Mouse (Mus musculus): ENCODE results near the gene Sf3b3.

Gene Sf3b3

DNA sequence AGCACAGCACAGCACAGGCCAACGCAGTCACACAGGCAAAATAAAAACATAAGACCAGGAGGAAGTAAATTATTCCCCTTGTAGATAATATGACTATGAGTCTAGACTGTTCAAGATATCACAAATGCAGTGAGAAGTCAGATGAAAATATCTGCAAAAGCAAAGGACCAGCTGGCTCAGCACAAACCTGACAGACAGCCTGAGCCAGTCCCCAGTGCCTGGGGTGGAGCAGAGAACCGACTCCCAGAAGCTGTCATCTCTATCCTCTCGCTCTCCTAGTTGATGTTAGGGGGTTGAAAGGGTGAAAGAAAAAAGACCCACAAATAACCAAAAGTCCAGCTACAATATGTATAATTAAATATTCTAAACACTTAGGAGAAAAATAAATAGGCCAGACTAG is 70.9 kb downstream of the Sf3b3 start:
- DNase-seq (ENCODE audit: inconsistent ontology term), result no peak

DNA sequence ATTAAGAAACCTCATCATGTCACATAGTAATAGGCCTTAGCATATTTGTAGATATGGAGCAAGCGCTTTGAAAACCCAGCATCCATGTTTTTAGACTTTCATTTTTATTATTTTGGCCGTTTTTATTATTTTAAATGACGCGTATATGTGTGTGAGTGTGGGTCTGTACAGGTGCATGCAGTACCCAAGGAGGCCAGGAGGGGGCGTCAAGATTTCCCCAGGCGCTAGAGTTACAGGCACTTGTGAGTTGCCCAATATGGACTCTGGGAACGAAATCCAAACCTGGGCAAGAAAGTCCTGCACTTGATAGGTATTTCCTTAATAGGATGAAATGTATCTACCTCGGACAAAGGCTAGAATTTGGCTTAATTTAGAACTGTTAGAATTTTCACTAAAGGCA is 71.3 kb downstream of the Sf3b3 start:
- DNase-seq (ENCODE audit: inconsistent ontology term), result no peak

DNA sequence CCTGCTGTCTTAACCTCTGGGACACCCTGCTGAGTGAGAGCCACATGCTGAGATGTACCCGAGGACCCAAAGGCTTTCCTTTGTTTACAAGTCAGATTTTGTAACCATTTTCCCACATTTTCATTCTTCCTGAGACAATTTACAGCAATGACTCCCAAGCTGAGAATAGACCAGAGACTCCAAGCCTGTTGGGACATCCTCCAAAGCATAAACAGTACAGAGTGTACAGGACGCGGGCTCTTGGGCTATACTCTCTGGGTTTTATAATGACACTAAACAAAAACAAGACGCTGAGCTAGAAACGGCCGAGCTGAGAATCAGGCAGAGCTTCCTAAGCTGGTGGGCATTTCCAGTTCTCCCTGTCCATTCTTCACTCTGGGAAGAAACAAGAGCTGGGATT is 71.9 kb downstream of the Sf3b3 start:
- no peak for DNase-seq (ENCODE audit: inconsistent ontology term)

DNA sequence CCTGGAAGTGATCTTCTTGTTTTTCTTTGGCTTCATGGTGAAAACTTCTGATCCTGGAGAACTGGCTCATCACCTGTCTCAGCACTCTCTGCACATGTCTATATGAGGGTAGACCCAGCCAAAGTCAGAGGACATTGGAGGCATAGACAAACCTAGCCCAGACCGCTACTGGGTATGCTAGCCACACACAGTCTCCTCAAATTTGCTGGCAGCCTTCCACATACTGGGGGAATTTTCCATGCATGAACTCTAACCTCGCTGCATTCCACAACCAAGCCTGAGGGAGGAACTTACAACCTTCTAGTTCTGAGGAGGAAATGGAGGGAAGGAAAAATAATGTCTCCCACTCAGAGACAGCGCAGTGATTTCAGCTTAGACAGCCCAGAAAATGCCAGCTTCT is 72.5 kb downstream of the Sf3b3 start:
- peak; percentile 70 for DNase-seq (ENCODE audit: inconsistent ontology term)

DNA sequence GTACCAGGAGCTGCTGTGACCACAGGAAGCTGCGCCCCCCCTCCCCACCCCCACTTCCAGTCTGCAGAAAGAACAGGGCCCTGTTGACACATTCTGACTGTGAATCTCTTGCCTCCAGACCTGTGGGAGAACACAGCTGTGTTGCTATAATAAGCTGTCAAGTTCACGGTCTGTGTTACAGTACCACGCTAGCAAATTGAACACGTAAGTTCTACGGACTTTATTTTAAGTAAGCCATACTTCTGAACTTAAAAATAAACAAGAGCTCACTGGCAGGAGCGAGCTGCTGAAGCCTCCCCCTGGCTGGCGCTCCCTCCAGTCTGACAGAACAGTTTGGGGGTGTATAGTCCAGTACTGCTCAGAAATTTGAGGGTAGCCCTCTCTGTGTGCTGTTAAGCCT is 74.1 kb downstream of the Sf3b3 start:
- DNase-seq (ENCODE audit: inconsistent ontology term), result no peak

DNA sequence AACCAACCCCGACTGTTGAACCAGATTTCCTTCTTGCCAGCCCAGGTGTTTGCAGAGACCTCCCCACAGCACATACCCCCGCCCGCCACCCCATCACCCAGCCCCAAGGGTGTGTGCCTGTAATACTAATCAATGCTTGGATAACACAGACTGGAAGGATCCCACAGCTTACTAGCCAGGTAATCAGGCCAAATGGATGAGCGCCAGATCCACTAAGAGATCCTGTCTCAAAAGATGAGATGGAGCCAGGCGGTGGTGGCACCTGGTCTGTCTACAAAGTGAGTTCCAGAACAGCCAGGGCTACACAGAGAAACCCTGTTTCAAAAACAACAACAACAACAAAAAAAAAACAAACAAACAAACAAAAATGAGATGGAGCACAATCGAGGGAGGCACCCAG is 79.3 kb downstream of the Sf3b3 start:
- no peak for DNase-seq (ENCODE audit: inconsistent ontology term)

DNA sequence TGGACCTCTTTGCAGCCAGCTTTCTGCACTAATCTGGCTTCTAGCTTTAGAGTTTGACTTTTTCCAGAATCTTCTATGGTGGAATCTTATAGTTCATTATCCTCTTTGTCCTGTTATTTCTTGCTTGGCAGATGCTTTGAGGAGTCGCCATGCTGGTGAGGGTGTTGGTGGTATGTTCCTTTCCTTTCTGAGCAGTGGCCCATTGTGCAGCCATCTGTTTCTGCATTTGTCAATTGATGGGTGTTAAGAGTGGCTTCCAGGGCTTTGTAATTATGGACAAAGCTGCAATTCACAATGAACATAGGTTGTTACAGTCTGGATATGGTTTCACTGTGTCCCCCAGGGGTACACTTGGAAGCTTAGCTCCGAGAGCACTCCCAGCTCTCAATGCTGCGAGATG is 81.9 kb downstream of the Sf3b3 start:
- DNase-seq (ENCODE audit: inconsistent ontology term), result no peak

DNA sequence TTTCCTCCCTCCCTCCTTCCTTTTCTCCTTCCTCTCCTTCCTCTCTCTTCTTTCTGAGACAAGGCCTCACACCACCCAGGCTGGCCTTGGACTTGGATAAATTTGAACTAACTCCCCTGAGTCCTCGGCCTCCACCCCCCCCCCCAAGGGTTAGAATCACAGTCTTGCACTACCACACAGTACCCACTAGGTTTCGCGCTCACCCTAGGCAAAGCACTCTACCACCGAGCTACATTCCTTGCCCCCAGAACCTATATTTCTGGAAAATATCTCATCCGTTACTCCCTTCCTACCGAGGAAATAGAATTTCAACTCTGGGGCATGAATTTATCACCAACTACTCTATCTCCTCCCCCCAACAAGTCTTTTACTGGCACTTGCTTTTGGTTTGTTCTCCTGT is 84.6 kb downstream of the Sf3b3 start:
- DNase-seq (ENCODE audit: inconsistent ontology term), result peak; percentile 17

DNA sequence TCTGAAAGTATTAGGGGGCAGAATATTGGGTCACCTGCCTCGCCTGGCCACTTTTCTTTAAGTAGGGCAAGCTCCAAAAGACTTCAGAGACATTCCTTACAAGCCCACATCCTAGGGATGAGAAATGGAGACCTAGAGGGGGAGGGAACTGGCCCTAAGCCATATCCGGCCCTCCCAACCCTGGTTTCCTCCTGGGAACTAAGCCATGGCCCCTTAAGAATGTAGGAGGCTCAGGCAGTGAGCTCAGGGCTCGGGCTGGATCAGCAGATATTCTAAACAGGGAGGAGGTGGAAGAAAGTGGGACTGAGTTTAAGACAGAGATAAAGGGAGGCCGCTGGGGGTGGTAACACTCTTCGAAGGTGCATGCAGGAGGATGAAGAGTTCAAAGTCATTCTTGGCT is 85.4 kb downstream of the Sf3b3 start:
- DNase-seq (ENCODE audit: inconsistent ontology term), result peak; percentile 65

DNA sequence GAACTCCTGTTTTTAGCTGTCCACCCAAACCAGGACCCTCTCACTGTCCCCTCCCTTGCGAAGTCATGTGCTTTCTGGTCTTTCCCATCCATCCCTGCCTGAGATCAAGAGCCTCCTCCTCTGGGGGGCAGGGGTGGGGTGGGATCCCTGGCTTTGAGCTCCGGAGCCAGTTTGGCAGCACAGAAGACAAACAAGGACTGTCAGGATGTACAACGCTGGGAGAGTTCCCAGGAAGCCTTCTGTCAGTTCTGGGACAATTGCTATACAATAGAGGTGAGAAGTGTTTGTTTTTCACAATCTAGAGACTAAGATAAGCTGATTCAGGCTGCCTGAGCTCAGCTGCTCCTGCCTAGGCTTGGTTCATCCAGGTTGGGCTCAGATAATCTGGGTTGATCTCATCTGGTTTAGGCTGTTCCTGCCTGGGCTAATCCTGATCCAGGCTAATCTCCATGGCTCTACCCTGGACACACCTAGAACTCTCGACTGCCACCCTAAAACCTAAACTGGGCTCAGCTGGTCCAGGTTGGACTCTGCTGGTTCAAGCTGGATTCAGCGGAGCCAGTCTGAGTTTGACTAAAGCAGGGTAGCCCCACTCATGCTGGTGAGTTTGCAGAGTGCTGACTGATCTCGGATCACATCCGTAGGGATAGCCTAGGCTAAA is 86.2 kb downstream of the Sf3b3 start:
- no peak for DNase-seq (ENCODE audit: inconsistent ontology term)

Data from Muller cell, postnatal 12 days (primary cell).